Mouse (Mus musculus) liver, embryonic 16.5 days (tissue): ENCODE results near the gene Itgad. TPM values are rescaled to one million over a fixed set of nuclear protein-coding genes. Genes with fewer than 3 reads are reported as not detected.
A peak's percentile ranks its signal among the peaks of the same experiment; 100 is the strongest.

Experiments used
- ATAC-seq: fragments of 200-750 bp; cut with Nextera tagmentation; 2 replicates; pipeline ENCODE4 v1.8.0; 2017; ENCODE audit warnings: low read depth, mild to moderate bottlenecking, moderate number of reproducible peaks, moderate library complexity
- H3K27ac ChIP-seq: fragments of 300-500 bp; sonication (generic); 2 replicates; pipeline ENCODE4 v1.5.1; 2014; ENCODE audit warnings: mild to moderate bottlenecking, low read length
- H3K27me3 ChIP-seq: fragments of 300-500 bp; sonication (generic); 2 replicates; pipeline ENCODE4 v1.6.1; 2014; ENCODE audit warnings: low read depth, low read length, mixed read lengths; ENCODE audit not compliant: control insufficient read depth, insufficient read depth
- H3K36me3 ChIP-seq: fragments of 300-500 bp; sonication (generic); 2 replicates; pipeline ENCODE4 v1.6.1; 2014; ENCODE audit warnings: mild to moderate bottlenecking; ENCODE audit not compliant: control insufficient read depth, insufficient read depth
- H3K4me1 ChIP-seq: fragments of 300-500 bp; sonication (generic); 2 replicates; pipeline ENCODE4 v1.6.1; 2014; ENCODE audit warnings: low read depth, low read length, mixed read lengths; ENCODE audit not compliant: control insufficient read depth
- H3K4me2 ChIP-seq: fragments of 300-500 bp; sonication (generic); 2 replicates; pipeline ENCODE4 v1.6.1; 2014; ENCODE audit warnings: low read depth, low read length, mixed read lengths
- H3K4me3 ChIP-seq: fragments of 300-500 bp; sonication (generic); 2 replicates; pipeline ENCODE4 v1.5.1; 2014; ENCODE audit warnings: low read depth, mild to moderate bottlenecking, low read length
- H3K9ac ChIP-seq: fragments of 300-500 bp; sonication (generic); 2 replicates; pipeline ENCODE4 v1.6.1; 2014; ENCODE audit warnings: low read depth, low read length
- H3K9me3 ChIP-seq: fragments of 300-500 bp; sonication (generic); replicated peaks from 2 replicates; pipeline ENCODE4 v1.6.1; 2016; ENCODE audit warnings: low read length; ENCODE audit not compliant: control insufficient read depth
- WGBS: fragments of 180-500 bp; shearing (Covaris S2); extraction: QIAGEN DNeasy Blood & Tissue Kit; methylation state at CpG from one replicate; pipeline ENCODE4 v1.1.7; 2014; ENCODE audit not compliant: insufficient replicate concordance; 5-methylcytosine and 5-hydroxymethylcytosine counted together
- polyA plus RNA-seq: library from polyadenylated mRNA; unstranded; fragments of >200 nt; fragmentation: Nextera tagmentation; extraction: Ambion mirVana; gene quantifications from 2 replicates; pipeline ENCODE4 v1.2.1, GENCODE M21; 2015

Gene Itgad
- polyA plus RNA-seq, 1 experiment from 2014 or later: 0.13 TPM

DNA sequence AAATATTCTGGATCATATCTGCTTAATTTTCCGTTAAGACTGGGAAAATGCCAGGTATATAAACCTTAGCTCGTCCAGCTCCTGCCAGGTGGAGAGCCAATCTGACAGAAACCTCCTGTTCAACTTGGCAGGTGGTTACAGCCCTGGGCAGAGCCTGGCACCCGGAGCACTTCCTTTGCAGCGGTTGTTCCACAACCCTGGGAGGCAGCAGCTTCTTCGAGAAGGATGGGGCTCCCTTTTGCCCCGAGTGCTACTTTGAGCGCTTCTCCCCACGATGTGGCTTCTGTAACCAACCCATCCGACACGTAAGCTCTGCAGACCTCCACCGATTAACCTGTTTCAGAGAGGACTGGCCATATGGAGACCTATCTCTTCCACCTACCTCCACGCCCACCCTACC lies 97.8 kb downstream of the Itgad start:
- Histone ChIP-seq H3K36me3 (no peaks in the 10 kb centered on the region), H3K27ac (no peak overlapping the region), H3K4me3 (no peak overlapping the region), H3K4me2 (no peak overlapping the region), H3K9ac (no peak overlapping the region), H3K9me3 (no peaks in the 10 kb centered on the region), H3K27me3 (peaks cover 21% of the 10 kb centered on the region), H3K4me1 (peaks cover 14% of the 10 kb centered on the region)
- ATAC-seq: no peak
- WGBS: 50% methylated on average over 12 of the region's 12 CpGs

DNA sequence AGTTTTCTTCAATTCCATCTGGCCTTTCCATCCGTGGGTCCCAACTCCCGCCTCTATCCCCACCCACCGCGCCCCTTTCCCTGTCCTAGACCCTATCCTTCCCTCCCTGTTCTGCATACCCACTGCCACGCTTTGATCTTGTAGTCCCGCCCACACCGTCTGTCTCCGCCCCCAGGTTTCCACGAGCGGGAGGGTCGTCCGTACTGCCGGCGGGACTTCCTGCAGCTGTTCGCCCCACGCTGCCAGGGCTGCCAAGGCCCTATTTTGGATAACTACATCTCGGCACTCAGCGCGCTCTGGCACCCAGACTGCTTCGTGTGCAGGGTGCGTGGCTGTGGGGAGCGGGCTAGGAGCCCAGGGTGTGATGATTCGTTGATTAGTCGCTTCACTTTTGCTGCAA lies 98.4 kb downstream of the Itgad start:
- H3K4me3 ChIP-seq: no peak overlapping the region
- H3K4me1 ChIP-seq: peaks cover 8% of the 10 kb centered on the region
- no peaks in the 10 kb centered on the region for H3K9me3 ChIP-seq
- 26% methylated on average over 24 of the region's 24 CpGs for WGBS
- H3K36me3 ChIP-seq: no peaks in the 10 kb centered on the region
- H3K4me2 ChIP-seq: 0 out of 2 replicates have a peak overlapping the region, but pooled peaks have one; percentile 17
- H3K9ac ChIP-seq: no peak overlapping the region
- H3K27me3 ChIP-seq: peaks cover 17% of the 10 kb centered on the region
- H3K27ac ChIP-seq: no peak overlapping the region
- no peak for ATAC-seq

DNA sequence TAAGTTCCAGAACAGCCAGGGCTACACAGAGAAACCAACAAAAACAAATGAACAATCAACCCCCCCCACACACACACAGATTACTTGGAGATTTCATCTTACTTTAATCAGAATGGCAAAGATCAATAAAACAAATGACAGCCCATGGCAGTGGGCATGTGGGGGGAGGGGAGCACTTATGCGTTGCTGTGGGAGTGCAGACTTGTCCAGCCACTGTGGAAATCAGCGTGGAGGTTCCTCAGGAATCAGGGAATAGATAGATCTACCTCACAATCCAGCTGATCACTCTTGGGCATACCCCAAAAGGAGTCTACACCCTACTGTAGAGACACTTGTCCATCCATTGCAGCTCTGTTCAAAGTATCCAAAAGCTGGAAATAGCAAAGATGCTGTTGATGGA lies 100.8 kb downstream of the Itgad start:
- 52% methylated on average over 2 of the region's 2 CpGs for WGBS
- Histone ChIP-seq H3K4me3 (no peak overlapping the region), H3K4me1 (peaks cover 4% of the 10 kb centered on the region), H3K27me3 (peaks cover 25% of the 10 kb centered on the region), H3K27ac (no peak overlapping the region), H3K4me2 (no peak overlapping the region), H3K9ac (no peak overlapping the region), H3K36me3 (no peaks in the 10 kb centered on the region), H3K9me3 (no peaks in the 10 kb centered on the region)
- no peak for ATAC-seq

DNA sequence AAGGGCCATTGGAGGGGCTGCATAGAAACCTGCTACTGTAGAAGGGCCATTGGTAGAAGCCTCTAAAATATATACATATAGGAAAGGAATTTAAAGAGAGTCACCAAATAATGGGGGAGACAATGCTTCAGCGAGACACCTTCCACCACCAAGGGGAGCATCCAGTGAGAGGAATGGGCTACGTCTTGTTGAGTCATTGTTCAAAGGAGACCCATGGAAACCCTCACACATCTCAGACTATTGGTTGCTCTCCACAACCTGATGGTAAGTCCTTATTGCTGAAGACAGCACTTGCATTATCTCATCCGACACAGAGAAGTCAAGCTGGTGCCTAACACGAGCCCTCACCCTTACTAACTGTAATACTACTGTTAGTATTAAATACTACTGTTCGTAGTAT lies 101.6 kb downstream of the Itgad start:
- Histone ChIP-seq H3K27ac (no peak overlapping the region), H3K9ac (no peak overlapping the region), H3K4me1 (no peaks in the 10 kb centered on the region; the same call in 1 of the 2 replicates), H3K4me3 (no peak overlapping the region), H3K36me3 (no peaks in the 10 kb centered on the region), H3K27me3 (peaks cover 25% of the 10 kb centered on the region), H3K9me3 (no peaks in the 10 kb centered on the region), H3K4me2 (no peak overlapping the region)
- no peak for ATAC-seq
- WGBS: 72% methylated on average over 5 of the region's 5 CpGs

DNA sequence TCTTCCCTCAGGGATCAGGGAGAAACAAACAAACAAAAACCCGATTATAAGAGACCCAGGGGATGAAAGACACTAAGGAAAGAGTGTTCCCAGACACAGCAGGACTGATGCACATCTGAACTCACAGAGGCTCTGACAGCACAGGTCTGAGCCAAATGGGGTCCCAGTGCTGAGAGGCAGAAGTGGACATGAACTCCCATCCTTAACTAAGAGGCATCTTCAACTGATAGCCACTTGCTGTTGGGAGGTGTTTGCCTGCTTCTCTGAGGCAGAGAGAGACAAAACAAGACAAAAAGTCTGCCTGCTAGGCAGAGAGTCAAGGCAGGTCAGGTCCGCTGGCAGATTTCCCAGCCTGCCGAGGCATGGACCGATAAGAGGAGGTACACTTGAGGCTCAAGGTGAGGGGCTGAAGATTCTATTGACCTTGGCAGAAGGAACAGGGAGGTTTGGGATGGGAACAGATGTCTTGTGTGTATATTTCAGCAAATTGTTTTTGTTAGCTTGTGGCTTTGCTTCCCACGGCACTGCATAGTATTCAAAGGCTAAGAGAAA lies 102.7 kb downstream of the Itgad start:
- H3K4me3 ChIP-seq: no peak overlapping the region
- ATAC-seq: no peak
- no peak overlapping the region for H3K4me2 ChIP-seq
- H3K9me3 ChIP-seq: no peaks in the 10 kb centered on the region
- no peaks in the 10 kb centered on the region for H3K36me3 ChIP-seq
- WGBS: 52% methylated on average over 5 of the region's 5 CpGs
- H3K4me1 ChIP-seq: no peaks in the 10 kb centered on the region; the same call in 1 of the 2 replicates
- H3K27ac ChIP-seq: no peak overlapping the region
- peaks cover 21% of the 10 kb centered on the region for H3K27me3 ChIP-seq
- H3K9ac ChIP-seq: no peak overlapping the region

DNA sequence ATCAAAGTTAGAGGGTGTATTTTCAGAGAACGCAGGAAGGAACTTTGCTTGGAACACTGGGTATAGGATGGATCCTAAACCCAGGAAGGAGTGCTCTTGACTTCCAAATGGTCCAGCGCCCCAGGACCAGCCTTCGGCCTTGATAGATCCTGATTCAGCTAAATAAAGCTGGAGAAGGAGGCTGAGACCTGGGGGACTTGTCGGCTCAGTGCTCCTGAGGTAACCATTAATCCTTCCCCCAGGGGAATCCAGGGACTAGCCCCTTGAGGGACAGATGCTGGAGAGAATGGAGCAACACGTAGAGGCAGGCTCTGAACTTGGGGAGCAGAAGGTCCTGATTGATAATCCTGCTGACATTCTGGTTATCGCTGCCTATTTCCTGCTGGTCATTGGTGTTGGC lies 111.2 kb downstream of the Itgad start, which contains the start of gene Slc5a2:
TSS of gene Slc5a2 (plus strand) at position 247 of the 400 bp plus-strand sequence.
- Histone ChIP-seq H3K4me2 (no peak within 1 kb of the TSS), H3K4me3 (no peak within 1 kb of the TSS), H3K27ac (no peak within 1 kb of the TSS), H3K36me3 (no peaks in the 10 kb centered on the region), H3K9me3 (no peaks in the 10 kb centered on the region), H3K4me1 (peaks cover 7% of the 10 kb centered on the region), H3K9ac (no peak within 1 kb of the TSS), H3K27me3 (peaks cover 8% of the 10 kb centered on the region; the same call in 1 of the 2 replicates)
- 66% methylated on average over 6 of the region's 6 CpGs for WGBS
- no peak for ATAC-seq

DNA sequence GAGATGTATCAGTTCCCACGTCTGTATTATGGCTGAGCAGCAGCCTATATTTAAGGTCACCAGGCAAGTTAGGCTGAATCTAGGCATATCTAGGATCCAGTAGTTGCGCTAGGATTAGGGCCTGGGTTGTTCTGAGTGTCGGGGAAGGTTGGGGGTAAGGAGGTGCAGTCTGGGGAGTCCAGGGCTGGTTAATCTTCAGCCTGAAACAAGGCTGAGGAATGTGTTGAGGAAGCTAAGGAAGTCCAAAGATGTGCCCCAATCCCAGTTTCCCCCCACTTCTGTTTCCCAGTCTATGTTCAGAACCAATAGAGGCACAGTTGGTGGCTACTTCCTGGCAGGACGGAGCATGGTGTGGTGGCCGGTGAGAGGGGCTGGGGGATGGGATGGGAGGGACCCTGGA lies 111.9 kb downstream of the Itgad start:
- 67% methylated on average over 5 of the region's 5 CpGs for WGBS
- peaks cover 8% of the 10 kb centered on the region; the same call in 1 of the 2 replicates for H3K27me3 ChIP-seq
- ATAC-seq: no peak

DNA sequence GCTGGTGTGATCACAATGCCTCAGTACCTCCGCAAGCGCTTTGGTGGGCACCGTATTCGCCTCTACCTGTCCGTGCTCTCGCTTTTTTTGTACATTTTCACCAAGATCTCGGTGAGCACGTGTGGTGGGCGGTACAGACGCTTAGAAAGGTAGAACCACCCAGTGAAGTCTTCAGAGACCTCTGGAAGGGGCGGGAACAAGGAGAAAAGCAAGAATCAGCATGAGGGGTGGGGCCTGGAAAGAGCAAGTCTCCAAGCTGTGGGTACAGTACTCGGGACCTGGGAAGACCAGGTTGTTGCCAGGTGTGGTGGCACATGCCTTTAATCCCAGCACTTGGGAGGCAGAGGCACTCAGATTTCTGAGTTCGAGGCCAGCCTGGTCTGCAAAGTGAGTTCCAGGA lies 113.2 kb downstream of the Itgad start:
- H3K27me3 ChIP-seq: peaks cover 8% of the 10 kb centered on the region; the same call in 1 of the 2 replicates

More for the DNA sequence above, 111.9 kb downstream of the Itgad start:
- Histone ChIP-seq H3K27ac (no peak overlapping the region), H3K4me1 (peaks cover 13% of the 10 kb centered on the region), H3K36me3 (peaks cover under 1% of the 10 kb centered on the region), H3K4me3 (no peak overlapping the region), H3K9me3 (no peaks in the 10 kb centered on the region), H3K4me2 (no peak overlapping the region), H3K9ac (no peak overlapping the region)

DNA sequence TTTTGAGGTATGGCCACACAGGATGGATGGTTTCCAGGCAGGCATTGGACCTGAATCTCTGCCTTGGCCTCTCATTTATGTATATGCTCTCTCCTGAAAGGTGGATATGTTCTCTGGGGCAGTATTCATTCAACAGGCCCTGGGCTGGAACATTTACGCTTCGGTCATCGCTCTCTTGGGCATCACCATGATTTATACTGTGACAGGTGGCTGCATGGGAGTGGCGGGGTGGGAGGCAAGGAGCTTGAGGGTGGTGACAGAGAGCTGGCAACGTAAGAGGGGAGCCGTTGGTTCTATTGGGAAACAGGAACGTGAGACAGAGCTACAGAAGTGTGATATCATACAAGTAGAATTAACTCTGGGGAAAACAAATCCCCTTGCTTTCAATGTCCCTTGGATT lies 113.6 kb downstream of the Itgad start:
- no peak for ATAC-seq
- H3K27me3 ChIP-seq: peaks cover 8% of the 10 kb centered on the region; the same call in 1 of the 2 replicates
- no peaks in the 10 kb centered on the region for H3K9me3 ChIP-seq
- no peak overlapping the region for H3K9ac ChIP-seq
- no peak overlapping the region for H3K4me3 ChIP-seq
- WGBS: 80% methylated on average over 7 of the region's 7 CpGs
- H3K4me2 ChIP-seq: no peak overlapping the region
- H3K4me1 ChIP-seq: peaks cover 20% of the 10 kb centered on the region
- peaks cover 15% of the 10 kb centered on the region for H3K36me3 ChIP-seq
- no peak overlapping the region for H3K27ac ChIP-seq

More for the DNA sequence above, 113.2 kb downstream of the Itgad start:
- H3K9ac ChIP-seq: no peak overlapping the region
- H3K4me1 ChIP-seq: peaks cover 20% of the 10 kb centered on the region
- no peak for ATAC-seq
- H3K4me2 ChIP-seq: no peak overlapping the region
- H3K4me3 ChIP-seq: no peak overlapping the region
- no peaks in the 10 kb centered on the region for H3K9me3 ChIP-seq
- 56% methylated on average over 13 of the region's 13 CpGs for WGBS
- H3K36me3 ChIP-seq: peaks cover 14% of the 10 kb centered on the region
- H3K27ac ChIP-seq: no peak overlapping the region
